Mouse (Mus musculus) fibroblast of lung, adult 2 months (primary cell): ENCODE data around the gene Npepl1.

ENCODE experiments used
- DNase-seq: peaks from one replicate; pipeline ENCODE4 v3.0.0-alpha.2; 2011; ENCODE audit warnings: low read depth

The Npepl1 gene

GRCm38 (mm10) chr2:174109991-174110782, at the start of gene Npepl1:
Npepl1 (plus strand) TSS chr2:174110349.
- no peak for DNase-seq

- no peak for DNase-seq
Observed at GRCm38 (mm10) chr2:174061219-174061618, 48.9 kb upstream of the Npepl1 start.

- DNase-seq = peak; percentile 27
Observed at GRCm38 (mm10) chr2:174063074-174063473, 47.1 kb upstream of the Npepl1 start.

- peak; percentile 30 for DNase-seq
Observed at GRCm38 (mm10) chr2:174063527-174064211, 46.5 kb upstream of the Npepl1 start.

GRCm38 (mm10) chr2:174067793-174068419, 42.2 kb upstream of the Npepl1 start:
- DNase-seq = no peak

GRCm38 (mm10) chr2:174069532-174070049, 40.6 kb upstream of the Npepl1 start:
- DNase-seq = no peak

GRCm38 (mm10) chr2:174071406-174071805, 38.7 kb upstream of the Npepl1 start:
- DNase-seq = no peak

- DNase-seq = peak; percentile 61
Observed at GRCm38 (mm10) chr2:174073156-174073790, 36.9 kb upstream of the Npepl1 start.

- no peak for DNase-seq
Observed at GRCm38 (mm10) chr2:174074621-174075020, 35.5 kb upstream of the Npepl1 start.

- no peak for DNase-seq
Observed at GRCm38 (mm10) chr2:174075072-174075570, 35.0 kb upstream of the Npepl1 start.

- DNase-seq = peak; percentile 76
Observed at GRCm38 (mm10) chr2:174075673-174076432, 34.3 kb upstream of the Npepl1 start, which contains the start of gene Stx16. Stx16 (plus strand) TSS chr2:174076308.

GRCm38 (mm10) chr2:174076433-174076824, 33.7 kb upstream of the Npepl1 start:
- DNase-seq = no peak

GRCm38 (mm10) chr2:174077004-174077695, 33.0 kb upstream of the Npepl1 start:
- DNase-seq = no peak

- DNase-seq = no peak
Observed at GRCm38 (mm10) chr2:174077776-174078338, 32.3 kb upstream of the Npepl1 start.

- DNase-seq = no peak
Observed at GRCm38 (mm10) chr2:174081833-174082232, 28.3 kb upstream of the Npepl1 start.

GRCm38 (mm10) chr2:174082380-174082918, 27.7 kb upstream of the Npepl1 start:
- no peak for DNase-seq

- no peak for DNase-seq
Observed at GRCm38 (mm10) chr2:174095086-174095485, 15.1 kb upstream of the Npepl1 start.

GRCm38 (mm10) chr2:174102399-174102798, 7.8 kb upstream of the Npepl1 start:
- DNase-seq = no peak

- DNase-seq = no peak
Observed at GRCm38 (mm10) chr2:174103527-174103926, 6.6 kb upstream of the Npepl1 start.

- no peak for DNase-seq
Observed at GRCm38 (mm10) chr2:174107375-174107774, 2.8 kb upstream of the Npepl1 start.
